Mouse (Mus musculus) cerebellum, adult 8-10 months (tissue): ENCODE data around the gene Npcd.
"Not testable (repeated sequence)": the region's sequence is repeated elsewhere in the genome, so short reads cannot be mapped to it uniquely, and the experiment has no call there.

Source experiments
- DNase-seq: peaks from one replicate; pipeline ENCODE4 v3.0.0; 2022

The Npcd gene

DNA sequence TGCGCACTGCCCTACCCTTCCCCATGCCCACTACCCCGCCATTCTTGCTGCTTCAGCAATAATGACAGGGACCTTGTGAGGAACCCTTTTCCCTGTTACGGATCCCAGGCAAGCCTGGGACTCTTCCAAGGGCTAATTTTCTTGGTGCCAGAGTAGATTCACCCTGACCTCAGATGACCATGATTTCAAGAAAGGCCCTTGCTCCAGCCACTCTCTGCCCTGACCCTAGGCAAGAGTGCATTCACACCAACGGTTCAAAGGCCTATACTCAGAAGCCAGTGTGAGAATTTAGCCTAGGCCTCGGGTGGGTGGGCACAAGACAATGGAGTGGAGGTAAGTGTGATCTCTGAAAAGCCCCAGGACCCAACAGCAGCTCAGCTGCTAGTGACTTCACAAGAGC, 4.6 kb downstream of the Npcd start:
- DNase-seq: peak; percentile 43

DNA sequence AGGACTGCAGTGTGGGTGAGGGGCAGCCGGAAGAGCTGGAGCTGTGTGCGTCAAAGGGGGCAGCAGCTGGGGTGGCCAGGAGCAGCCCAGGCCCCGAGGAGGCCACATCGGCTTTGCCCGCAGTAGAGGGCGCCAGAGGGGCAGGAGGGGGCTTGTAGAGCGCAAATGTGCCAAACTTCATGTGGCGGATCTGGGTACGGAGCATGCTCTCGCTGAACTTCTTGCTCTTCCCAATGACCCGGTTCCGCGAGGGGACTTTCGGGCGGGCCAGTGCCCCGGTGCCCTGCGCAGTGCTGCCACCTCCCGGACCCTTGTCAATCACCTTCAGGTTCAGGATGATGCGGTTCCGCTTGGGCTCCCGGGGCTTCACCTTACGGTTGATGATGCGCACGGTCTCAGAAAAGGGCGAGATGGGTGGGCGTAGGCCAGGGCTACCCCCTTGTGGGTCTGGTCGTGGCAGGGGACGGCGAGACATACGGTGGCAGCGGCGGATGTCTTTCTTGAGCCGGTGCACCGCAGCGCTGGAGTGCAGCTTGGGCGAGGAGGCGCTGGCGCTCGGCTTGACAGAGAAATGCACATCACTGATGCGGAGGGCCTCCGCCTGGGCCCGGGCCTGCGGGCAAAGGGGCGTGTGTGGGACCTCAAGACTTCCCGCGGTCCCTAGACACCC, 5.5 kb downstream of the Npcd start:
- DNase-seq: peak; percentile 75

DNA sequence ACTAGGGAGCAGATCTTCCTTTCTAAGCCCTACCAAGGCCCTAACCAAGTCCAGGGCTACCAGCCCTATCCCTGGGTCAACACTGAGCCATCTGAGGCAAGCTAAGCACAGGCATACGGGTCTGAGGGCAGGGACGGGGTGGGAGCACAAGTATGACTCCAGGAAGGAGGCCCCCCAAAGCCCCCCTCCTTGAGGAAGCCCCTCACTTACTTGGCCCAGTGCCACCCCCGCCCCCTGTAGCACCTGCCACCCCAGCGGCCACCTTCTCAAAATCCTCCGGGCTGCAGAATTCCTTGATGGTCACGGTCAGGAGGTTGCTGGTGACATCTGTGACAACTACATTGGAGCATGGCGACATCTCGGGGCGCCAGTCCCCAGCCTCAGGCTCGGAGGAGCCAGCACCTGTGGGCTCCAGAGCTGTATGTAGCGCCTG, 6.2 kb downstream of the Npcd start:
- no peak for DNase-seq

DNA sequence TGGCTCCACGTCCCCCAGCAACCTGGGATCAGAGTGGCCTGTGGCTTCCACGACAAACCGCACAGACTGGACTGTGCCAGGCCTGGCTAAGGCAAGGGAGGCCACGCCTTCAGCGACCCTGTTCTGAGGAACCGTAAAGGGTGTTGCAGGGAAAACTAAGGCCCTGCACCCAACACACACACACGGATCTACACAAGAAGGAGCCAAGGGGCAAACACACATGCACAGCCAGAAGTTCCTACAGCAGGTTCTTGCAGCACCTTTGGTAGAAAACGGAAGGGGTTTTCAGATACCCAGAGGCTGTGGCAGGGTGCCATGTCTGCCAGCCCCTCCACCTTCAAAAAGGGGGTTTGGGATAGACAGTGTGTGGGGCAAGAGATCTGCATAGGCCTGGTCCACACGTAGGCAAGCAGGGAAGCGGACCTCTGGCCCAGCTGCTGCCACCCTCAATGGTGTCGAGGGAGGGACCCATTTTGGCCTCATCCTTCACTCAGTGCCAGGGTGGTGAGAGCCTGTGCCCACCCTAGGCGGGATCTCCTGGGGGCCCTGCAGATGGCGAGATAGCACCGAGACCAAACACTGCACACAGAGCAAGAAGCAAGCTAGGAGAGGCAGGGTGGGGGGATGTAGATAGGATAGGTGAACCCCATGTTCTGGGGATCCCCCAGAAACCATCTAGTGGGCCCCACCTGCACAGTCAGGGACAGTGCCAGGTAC, 6.8 kb downstream of the Npcd start:
- peak; percentile 46 for DNase-seq

DNA sequence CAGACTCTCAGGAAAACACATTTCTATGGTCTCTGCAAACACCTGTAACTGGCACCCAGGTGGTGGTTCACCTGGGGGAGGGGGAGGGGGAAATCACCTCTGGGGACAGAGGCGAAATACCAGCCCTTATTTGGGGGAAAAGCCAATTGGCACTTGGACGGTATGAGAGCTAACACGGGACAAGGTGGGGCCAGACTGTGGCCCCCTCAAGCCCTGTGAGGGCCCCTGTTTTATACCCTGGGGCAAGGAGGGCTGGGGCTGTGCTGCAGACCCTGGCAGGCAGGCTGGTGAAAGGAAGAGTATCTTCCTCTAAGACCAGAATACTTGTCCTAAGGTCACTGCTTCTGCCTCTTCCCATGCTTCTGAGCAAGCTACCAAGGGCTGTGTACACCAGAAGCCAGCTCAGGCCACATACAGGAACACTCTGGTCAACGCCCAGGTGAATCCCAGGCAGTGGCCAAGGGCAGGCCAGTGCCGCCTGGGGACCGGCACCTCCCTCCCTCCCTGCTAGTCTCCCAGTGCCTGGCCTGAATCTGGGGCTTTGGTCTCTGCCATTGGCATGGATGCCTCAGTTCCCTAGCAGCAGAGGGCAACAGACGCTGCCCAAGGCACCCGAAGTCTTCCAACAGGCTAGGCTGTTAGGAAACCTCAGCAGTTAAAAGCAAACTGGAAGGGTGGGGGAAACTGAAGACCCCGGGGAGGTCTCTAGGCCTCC, 7.7 kb downstream of the Npcd start:
- DNase-seq: peak; percentile 49

DNA sequence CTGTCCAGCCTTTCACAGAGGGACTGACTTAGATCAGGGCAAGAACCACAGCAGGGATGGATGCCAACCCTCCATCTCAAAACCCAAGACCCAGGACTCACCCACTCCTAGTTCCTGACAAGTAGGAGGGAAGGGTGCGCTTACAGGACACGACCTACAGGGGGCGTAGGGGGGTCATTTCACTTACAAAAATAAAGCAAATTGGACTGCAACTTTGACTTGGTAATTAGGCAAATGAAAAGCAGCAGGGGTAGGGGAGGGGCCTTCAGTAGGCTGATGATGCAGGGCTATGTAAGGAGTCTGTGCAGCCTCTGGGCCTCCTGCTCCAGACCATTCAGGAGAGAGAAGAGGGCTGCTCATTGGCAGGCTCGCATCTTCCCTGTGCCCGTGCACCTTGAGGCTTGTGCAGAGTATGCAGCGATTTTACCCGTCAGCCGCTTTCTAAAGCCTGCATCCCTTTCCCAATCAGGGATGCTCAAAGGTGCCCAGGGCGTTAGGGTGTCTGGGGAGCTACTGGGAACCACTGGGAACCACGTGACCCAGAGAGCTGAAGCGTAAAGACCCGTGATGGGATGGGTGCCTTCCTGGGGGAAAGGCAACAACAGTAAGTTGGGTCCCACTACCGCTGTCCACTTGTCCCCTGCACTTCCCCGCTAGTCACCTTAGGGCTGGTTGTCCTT, 8.8 kb downstream of the Npcd start:
- DNase-seq: peak; percentile 43

DNA sequence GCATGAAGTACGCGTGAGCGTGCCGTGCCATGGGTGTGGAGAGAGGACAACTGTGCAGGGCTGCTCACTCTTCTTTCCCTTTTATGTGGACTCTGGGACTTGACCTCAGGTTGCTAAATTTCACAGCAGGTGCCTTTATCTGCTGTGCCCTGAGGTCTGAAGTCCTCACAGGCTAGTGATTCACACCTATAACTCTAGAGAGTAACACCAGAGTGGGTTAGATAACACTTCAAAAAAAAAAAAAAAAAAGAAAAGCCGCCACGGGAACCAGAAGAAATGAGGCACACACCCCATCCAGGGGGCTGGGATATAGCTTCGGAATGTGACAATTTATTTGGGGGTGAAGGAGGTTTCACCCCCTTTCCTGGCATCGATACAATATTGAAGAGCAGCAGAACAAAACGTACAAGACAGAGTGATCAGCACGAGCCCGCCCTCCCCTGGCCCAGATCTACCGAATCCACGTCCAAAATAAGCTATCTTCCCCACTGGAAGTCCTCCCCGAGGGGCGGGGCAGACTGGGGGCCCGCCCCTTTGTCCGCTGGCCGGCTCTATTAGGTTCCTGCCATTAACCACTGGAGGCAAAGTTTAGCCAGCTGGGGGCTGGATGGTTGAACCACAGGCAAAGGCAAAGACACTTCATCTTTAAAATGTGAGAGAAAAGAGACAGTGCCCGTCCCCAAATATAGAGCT, 10.3 kb downstream of the Npcd start:
- peak; percentile 26 for DNase-seq

DNA sequence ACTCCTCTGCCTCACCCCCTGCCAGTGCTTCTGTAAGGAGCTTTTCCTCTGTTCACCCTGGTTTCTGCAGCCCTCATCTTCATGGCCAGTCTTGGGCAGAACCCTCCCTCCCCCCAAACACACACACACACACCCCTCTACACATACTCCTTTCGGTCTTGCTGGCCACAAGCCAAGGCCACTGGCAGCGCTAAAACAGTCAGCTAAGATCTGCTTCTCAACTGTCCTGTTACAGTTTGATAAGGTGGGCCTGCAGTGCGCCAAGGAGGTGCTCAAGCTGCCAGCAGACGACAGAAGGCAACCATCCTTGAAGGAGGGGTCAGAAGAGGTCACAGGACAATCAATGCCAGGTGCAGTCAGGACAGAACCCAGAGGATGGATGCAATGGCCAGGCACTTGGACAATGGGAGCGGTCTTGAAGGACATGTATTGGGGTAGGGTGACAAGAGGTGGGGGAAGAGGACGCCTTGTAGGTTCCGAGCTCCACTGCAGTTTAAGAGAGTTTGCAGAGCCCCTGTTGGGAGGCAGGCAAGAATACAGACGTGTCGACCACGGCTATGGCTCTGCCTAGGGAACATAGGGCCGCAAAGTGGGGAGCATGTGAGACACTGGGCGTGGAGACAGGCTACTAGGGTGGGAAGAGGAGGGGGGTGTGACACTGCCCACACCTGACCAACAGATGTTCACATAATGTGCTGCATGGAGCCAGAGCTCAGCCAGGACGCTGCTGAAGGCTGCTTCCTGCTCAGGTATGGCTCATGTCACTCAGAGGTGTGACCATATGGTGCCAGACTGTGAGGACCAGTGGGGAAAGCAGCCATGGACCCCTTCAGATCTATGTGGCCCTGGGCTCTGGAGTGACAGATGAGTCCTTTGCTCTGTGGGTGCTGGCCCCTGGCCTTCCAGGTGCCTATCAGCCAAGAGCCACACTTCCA, 11.5 kb downstream of the Npcd start:
- peak; percentile 34 for DNase-seq

DNA sequence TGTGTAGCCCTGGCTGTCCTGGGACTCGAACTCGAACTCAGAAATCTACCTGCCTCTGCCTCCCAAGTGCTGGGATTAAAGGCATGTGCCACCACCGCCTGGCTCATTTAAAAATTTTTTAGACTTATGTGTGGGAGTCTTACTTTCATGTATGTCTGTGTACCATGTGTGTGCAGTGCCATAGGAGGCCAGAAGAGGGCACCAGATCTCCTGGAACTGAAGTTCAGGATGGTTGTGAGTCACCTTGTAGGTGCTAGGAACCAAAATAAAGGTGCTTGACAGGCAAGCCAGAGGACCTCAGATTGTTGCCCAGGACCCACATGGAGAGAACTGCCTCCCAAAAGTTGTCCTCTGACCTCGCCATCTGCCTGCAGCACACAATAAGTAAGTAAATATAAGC, 15.7 kb downstream of the Npcd start:
- no peak for DNase-seq

DNA sequence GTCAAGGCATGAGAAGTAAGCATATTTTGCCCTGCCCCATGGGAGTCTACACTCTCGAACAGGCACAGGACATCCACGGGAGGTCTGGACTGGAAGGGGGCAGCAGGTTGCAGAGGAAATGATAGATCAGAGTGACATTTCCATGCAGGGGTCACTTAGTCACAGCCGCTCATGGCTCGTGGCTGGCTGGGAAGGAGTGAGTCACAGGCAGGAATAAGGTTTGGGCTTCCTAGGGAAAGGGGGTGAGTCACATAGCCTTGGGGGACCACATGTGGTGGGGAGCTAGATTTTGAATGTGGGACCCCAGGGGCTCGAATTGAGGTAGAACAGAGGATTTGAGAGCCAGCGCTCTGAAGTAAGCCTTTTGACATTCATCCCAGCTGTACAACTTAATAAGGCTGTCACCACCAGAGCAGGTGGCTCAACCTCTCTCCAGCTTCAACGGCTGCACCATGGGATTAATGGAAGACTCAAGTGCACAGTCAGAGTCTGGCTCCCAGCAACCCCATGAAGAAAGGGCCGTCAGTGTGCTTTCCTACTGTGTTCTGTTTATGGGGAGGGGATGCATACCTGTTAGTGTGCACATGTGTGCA, 20.3 kb downstream of the Npcd start:
- no peak for DNase-seq

DNA sequence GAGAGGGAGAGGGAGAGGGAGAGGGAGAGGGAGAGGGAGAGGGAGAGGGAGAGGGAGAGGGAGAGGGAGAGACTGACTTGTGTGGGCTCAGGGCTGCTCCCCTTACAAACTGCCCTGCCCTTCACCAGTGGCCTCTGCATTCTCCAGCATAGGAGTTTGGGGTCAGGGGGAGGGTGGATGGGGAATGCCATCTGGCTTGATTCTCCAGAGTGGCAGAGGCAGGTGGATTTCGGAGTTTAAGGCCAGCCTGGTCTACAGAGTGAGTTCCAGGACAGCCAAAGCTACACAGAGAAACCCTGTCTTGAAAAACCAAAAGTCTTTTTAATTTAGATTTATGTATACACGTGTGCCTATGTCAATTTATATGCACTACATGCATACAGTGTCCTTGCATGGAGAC, 21.2 kb downstream of the Npcd start:
- not testable (repeated sequence) for DNase-seq

DNA sequence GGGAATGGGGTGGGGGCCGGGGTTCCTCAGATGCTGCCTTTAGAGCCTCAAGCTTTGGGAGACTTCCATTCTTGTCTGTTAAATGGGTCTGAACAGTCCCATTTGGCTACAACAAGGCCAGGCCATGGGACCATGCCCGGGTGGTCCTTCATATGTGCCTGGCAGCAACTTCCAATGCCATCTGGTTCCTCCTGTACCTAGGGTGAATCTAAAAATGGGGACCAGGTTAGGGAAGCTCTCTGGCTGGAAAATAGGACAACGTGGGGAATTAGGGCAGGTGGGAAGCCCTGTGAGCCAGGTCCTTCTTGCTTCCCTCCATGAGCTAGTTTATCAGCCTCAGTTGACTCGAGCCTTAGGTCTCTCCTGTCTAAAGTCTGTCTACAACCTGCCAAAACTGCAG, 23.0 kb downstream of the Npcd start:
- no peak for DNase-seq

DNA sequence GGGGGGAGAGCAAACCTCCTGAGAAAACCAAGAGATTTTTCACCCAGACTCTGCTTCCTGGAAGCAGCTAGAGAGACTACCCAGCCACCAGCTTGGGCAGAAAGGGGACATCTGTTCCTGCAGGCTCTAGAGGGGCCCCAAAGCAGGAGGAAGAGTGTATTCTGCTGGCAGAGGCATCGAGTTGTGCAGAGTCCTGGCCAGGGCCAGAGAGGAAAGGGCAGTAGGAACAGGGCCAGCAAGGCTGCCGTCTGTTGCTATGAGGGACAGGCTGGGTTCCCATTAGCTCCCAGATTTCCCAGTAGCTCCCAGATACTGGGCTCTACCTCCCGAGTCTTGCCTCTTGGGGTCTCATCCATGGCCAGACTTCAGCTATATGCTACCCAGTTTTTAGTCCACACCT, 24.0 kb downstream of the Npcd start:
- peak; percentile 84 for DNase-seq

DNA sequence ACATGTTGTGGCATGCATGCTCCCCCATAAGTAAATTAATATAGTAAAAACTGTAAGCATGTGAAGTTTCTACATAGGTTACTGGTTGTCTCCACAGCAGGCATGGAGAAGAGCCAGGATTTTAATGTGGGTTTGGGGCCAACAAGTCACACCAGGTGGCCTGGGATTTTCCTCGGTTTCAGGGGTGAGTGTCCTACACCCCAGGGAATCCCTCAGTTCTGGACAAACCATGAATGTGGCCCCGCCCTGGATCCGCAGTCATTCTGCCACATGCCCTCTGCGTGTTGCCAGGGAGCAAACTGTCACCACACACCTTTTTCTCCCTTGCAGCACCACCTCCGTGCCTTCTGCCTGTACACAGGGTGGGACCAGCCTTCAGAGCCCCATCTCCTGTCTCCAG, 25.4 kb downstream of the Npcd start:
- no peak for DNase-seq

DNA sequence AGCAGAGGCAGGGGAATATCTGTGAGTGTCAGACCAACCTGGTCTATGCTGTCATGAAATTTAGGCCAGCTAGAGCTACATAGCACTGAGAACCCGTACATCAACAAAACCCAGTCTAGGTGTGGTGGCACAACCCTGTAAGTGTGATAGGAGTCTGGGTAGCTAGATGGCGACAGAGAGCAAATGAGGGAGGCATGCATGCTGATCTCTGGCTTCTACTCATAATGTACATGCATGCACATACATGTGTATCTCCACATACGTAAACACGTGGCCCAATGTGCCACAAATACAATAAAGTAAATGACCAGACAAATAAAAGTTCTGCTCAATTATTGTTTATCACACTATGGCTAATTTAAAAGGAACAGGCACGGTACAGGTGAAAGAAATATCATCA, 25.9 kb downstream of the Npcd start:
- no peak for DNase-seq

DNA sequence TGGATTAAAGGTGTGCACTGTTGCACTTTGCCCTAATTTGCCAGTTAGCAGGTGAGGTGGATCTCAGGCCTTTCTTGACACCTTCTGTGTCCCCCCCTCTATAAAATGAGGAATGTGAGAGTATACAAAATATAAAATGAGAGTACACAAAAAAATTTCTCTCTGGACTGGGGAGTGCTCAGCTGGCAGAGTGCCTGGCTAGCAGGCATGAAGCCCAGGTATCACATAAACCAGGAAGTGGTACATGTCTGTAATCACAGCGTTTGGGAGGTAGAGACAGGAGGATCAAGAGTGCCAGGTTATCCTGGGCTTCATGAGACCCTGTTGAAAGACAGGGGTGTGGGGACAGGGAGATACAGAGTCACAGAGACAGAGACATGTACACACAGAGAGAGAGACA, 27.0 kb downstream of the Npcd start:
- DNase-seq: no peak

DNA sequence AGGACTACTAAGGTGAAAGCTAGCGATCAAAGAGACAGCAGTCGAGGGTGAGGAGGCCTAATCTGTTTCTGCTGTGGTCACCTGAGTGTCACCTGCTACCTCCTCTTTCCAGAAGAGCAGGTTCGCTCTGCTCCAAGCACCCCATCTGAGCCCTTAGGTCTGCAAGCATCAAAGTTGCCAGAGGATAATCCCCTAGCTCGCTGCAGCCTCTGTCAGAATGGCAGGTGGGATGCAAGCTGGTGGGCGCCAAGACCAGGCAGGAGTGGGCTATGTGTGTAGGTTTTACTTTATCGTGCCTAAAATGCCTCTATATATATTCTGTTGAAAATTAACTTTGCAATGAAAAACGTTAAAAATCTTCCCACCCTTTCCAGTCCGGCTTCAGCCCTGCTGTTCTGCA, 28.8 kb downstream of the Npcd start:
- no peak for DNase-seq

DNA sequence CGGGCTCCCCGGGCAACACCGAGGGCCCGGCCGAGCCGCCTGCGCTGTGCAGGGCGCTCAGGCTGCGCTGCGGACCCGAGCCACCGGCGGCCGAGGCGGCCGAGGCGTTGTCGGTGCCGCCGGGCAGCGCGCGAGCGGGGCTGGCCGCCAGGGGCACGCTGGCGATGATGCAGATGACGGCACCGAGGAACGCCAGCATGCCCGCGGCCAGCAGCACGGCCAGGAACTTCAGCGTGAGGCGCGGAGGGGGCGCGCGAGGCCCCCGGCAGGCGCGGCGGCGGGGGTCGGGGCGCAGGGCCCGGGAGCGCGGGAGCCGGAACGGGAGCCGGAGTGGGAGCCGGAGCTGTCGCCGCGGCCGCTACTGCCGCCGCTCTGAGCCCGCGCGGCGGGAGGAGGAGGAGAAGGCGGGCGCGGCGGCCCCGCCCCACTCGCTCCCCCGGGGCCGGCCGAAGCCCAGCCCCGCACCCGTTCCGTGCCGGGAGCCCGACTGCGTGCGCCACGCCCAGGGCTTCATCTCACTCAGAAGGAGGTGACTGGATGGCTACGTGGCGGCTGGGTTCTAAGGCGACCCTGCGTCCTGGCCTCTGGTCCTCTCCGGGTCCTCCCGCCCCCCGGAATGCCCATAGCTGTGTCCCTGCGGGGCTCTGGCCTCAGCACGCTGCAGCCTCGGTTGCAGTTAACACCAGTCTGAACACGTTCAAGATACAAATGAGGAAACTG, 29.5 kb downstream of the Npcd start, which contains the start of gene Nptxr:
TSS of gene Nptxr (minus strand) at position 415 of the 720 bp plus-strand sequence.
- DNase-seq: peak; percentile 75

DNA sequence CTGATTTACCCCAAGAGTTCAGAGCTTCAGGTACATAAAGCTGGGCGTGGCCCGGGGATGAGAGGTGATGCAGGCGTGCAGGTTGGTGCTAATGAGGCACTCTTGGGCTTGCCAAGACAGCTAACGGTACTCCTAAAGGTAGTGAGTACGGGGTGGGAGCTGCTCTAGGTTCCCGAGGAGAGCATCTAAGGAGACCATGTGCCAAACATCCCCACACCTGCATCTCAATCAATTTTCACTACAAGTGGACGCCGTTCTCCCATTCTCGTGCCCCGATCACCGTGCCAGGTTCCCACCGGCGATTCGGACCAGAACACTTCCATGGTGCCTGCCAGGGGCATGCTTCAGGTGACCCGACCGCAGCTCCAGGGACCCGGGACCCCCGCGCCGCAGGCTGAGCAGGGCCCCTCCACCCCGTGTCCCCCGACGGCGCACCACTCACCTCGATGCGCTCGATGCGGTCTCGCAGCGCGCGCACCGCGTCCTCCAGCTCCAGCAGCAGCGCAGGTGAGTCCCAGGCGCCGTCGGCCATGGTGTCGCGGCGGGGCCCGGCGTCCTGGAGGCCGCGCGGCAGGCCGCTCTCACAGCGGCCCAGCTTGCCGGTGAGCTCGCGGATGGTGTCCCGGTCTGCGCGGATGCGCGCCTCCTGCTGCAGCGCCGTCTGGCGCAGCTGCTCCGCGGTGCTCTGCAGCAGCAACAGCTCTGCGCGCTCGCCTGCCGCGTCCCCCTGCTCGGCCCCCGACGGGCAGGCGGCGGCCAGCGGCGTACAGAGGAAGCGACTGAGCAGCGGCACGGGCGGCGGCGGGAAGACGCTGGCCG, 30.3 kb downstream of the Npcd start:
- peak; percentile 50 for DNase-seq

DNA sequence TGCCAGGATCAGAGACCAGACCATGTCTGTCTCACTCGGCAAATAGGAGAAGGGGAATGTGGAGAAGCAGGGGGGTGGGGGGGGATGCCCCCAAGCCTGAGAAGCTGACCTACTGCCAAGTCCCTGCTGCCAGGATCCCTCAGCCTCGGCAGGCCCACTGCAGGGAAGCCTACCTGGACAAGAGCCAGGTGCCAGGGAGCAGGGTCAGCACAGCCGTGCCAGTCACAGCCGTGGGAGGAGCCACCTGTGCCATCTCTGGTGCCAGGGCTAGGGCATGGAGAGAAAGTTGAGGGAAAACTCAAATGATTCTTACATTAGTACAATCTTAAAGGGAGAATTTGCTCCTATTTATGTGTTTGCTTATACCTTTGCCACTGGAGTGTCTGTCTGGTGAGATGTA, 31.7 kb downstream of the Npcd start:
- DNase-seq: peak; percentile 75
